Mouse (Mus musculus) embryo, embryonic 9.5 days (tissue): ENCODE measurements at regions not wholly inside any gene's neighbourhood (a gene's known extent, or its start where the extent isn't known, plus 50 kb on each side); places are given as distances from the start of the nearest gene placed in this dataset.
"Not testable (repeated sequence)": the region's sequence is repeated elsewhere in the genome, so short reads cannot be mapped to it uniquely, and the experiment has no call there.

ENCODE experiments used
- DNase-seq: peaks from one replicate; pipeline ENCODE4 v3.0.0-alpha.2; 2017; ENCODE audit errors: extremely low spot score

DNA sequence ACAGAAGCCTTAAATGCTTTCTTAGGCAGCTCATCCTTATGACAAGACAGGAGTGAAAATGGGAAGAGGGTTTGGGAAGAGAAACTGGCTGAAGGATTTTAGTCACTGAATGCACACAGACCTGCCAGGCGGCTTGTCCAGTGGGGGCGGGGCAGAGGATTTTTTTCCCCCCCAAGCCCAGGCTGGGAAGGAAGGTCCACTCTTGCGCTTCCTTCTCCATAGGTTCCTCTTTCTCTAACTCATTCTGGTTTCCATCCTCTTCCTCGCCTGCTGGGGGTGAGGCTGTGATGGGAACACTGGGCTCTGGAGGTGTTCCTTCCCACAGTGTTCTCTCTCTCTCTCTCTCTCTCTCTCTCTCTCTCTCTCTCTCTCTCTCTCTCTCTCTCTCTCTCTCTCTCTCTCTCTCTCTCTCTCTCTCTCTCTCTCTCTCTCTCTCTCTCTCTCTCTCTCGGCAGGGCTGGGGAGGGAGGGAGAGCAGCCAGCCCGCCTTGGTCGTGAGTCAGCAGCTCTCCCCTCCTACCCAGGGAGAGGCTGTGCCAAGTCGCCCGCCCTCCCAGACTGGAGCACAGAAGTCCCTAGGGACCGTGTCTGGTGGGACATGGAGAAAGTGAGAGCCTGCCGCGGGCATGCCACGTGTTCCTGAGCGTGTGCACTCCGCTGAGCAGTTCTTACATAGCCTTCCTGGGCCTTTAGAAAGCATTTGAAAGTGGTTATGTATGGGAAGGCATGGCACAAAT, 150.0 kb downstream of the Kcnrg start:
- DNase-seq, result peak; percentile 46

DNA sequence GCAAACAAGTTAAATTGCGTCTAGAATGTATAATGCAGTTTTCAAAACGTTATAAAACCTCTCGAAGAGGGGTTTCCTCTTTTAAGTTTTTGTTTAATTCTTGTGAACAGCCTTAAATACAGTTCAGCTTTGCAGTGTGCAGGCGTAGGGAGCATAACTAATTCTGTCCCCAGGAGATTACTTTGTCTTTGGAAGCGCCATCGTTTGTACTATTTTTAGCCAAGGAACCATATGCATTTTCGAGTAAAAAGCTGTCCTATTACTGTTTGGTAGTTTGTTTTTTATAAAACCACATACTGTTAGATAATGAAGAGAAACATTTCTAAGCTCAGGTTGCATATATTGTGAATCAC, 150.5 kb downstream of the Kcnrg start:
- no peak for DNase-seq

DNA sequence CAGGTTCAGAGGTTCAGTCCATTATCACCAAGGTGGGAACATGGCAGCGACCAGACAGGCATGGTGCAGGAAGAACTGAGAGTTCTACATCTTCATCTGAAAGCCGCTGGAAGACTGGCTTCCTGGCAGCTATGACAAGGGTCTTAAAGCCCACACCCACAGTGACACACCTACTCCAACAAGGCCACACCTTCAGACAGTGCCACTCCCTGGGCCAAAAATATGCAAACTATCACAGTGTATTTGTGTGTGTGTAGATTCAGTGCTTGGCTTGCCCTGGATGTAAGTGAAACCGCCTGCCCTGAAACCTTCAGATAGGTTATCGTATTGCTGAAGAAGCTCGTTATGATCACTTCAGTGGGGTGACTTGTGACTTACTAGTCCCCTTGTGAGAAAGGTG, 151.3 kb downstream of the Kcnrg start:
- DNase-seq, result no peak

DNA sequence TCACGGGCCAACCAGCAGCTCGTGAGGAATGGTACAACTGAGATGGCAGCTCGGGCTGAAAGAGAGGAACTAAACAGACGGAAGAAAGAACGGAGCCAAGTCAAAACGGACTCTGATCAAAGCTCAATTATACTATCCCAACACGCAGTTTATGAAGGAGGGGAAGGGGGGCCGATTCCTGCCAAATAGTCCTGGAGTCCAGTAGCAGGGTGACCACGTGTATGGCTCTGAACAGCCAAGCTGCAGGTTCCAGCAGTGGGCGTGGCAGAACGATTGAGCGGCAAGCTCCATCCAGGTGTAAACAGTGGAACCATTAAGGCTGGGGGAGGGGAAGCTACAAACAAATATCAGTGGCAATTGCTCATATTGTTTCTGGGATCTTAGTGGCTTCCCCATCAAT, 152.9 kb downstream of the Kcnrg start:
- not testable (repeated sequence) for DNase-seq

DNA sequence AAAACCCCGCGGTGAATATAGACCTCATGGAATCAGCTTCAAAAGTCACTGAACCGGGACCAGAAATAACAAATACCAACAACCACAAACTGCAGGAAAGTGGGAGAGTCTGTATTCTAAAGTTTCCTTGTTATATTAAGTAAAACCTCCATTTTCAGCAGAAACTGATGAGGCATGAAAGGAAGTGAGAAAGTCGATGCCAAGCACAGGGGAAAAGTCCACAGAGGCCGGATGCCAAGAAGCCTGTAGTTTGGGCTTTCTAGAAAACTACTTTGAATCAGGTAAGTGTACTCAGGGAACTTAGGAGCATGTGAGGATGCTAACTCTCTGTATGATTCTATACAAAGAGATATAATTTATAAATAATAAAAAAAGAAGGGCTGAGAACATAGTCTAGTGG, 154.8 kb downstream of the Kcnrg start:
- no peak for DNase-seq

DNA sequence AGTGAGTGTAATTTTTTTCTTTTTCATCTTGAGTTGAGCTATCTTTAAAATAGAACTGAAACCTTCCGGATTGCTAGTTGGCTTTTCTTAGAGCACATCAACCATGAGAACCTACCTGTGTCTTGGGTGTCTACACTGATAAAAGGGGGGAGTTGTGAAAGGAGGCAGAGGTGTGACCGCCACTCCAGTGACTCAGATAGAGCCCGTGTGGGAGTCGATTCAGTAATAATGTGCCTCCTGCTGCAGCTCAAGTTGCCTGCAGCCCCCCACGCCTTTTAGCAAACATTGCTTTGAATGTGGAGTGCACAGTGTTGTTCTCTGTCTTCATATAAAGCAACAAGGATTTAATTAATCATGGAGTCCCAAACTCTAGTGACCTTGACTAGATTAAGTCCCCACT, 162.6 kb downstream of the Kcnrg start:
- DNase-seq, result no peak

DNA sequence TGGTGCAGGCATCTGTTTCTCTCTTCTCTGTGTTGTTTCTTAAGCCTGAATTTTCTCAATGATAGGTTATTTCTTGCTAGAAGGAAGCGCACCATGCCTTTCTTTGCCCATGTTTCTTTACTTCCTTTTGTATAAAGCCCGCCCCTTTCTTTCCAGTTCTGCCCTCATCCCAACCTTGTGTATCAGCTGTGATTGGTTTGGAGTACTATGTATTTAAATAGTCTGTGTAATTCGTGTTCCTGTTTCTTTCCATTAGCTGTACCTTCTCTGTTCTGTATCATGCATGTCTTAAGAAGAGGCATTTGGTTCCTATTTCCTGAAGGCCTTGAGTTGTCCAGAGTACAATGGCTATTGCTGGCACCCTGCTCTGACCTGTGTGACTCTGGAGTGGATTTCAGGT, 166.9 kb downstream of the Kcnrg start:
- DNase-seq, result no peak

DNA sequence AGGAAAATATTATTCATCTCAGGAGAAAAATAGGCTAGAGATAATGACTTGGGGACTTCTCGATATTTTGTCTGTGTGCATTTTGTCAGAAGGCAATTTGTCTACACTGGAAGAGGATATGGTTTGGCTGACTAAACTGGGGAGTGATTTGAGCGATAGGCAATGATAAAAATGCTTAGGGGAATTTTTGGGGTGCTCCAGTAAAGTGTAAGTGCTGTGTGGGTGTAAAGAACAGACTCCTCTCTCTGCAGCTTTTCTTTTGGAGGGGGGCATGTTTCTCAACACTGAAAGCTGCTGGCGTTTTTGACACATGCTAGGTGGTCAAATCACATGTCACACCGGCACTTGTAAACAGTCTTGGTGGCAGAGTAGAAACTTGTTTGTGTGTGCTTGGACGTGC, 171.4 kb downstream of the Kcnrg start:
- no peak for DNase-seq

DNA sequence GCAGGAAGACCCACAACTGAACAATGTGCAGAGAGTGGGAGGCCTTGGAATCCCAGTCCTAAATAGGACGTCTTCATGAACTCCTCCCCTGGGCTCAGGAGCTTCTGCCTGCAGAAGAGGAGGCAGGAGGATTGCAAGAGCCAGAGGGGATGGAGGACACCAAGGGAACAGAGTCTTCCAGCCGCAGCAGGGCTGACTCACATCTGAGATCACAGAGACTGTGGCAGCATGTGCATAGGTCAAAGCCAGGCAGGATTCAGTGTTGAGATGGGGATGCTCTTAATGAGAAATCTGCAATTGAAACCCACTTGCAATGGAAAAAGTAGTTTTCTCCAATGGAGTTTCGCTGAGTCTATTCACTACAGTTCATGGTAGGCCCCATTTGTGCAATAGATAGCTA, 175.9 kb downstream of the Kcnrg start:
- DNase-seq, result no peak

DNA sequence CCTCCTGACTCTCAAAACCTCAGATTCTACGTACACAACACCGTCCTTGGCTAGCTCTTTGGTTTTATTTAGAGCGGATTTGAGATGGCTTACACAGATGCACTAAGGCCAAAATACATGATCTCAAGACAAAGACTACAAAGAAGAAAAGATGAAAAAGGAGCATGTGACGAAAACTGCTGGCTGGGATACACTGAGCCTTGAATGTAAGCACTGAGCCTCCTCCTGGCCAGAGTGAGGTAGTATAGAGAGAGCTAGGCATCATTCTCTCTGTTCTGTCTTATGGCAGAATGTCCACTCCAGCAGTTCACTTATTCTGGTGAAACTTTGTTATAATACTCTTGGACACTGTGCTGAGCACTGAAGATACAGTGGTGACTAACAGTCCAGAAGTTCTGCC, 177.4 kb downstream of the Kcnrg start:
- no peak for DNase-seq

DNA sequence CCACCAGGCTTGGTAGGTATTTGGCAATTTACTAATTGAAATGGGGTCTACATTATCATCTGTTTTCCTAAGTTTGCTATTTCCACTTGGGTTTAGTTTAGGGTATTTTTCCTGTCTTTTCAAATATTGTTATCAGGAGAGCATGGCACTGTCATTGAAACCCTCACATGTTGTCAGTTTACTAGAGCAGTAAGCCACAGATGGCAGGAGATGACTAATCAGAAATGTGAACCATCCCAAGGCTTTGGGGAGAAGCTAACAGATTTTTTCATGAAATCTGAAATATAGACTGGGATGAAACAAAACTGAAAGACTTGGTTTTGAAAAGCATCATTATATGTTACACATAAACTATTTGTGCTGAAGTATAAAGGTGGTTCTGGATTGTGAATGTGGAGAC, 178.8 kb downstream of the Kcnrg start:
- DNase-seq, result no peak

DNA sequence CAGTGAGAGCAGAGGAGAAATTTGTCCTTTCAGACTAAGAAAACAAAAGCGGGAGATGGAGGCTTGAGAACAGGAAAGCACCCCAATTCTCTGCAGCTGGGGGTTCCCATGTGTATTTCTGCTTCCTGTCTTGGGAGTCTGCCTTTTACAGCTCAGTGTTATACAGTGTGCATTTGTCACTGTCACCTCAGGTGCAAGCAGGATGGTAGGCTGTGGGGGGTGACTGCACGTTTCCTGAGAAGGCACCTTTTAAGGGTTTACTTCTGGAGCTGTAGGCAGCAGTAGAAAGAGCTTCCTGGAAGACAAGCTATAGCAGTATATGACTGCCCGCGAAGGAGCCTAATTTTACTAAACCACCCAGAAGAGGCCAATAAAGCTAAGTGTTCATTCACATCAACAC, 180.5 kb downstream of the Kcnrg start:
- DNase-seq, result no peak

DNA sequence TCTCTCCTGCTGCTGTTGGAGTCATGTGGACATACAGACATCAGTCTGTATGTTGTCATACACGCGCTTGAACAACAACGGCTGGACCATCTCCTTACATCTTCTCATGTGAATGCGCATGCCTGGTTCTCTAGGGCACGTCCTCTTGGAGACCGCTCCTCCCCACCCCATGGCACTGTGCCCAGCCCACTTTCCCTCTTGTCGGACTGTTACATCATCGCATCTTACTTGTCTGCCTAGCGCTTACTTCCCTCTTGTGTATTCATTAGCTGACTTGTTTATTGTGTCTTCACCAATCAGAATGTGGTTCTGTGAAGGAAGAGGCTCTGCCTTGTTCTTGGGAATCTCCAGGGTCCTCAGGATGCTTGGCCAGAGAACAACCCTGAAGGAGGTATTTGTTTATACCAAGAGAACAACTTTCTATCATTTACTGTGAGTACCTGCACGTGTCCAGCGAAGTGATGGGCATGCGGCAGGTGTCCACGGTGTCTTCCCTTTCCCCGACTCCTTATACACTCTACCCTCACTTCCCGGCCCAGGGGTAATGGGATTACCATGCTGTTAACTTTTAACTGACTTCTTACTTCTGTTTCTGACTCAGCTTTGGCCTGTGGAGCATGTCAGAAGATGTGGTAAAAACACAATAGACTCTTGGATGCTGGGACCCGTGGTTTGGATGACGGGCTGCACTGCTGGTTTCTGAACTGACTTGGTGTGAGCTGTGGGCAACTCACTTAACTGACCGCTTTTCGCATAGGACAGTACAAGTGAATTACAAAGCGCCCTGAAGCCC, 181.9 kb downstream of the Kcnrg start:
- DNase-seq, result no peak

DNA sequence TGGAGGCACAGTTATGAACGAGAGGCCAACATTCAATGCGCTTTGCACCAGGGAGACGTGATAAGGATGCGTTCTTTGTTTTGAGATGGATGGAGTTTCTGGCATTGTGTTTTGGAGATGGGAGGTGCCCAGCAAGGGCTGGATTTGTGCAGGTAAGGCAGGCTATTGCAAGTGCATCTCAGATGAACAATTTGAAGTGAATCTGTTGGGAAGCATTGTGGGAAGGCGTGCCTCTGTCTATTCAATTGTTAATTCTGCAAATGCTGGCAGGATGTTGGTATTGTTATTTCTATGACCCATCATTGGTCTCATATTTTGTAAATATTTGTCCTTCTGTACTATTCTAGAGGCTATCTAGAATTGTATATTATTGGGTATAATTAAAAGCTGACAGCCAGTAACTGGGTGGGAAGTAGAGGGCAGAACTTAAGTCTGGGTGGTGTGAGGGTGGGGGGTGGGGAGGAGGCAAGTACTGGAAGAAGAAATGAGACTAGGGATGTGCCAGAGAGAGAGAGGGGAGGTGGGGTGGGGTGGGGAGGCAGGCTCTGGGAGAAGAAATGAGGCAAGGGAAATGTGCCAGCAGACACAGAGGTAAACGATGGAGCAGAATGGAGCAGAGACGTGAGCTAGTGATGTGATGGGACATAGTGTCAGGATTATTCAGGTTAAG, 188.9 kb downstream of the Kcnrg start:
- no peak for DNase-seq

DNA sequence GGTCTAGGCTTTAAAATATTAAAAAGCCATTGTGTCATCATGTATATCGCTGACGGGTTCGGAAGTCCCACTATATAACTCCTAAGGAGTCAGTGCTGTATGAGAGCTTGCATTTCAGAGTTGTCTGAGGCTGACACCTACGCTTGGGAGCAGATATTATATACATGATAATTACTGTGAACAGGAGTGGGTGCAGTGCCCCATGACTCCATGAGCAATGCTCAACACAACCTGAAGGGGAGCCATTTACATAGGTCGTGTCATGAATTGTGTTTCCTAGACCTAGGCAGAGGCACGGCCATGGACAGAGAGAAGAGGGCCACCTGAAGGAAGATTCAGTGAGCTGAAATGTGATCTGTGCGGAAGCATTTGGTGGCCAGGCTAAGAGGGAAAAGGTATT, 189.4 kb downstream of the Kcnrg start:
- DNase-seq, result no peak

DNA sequence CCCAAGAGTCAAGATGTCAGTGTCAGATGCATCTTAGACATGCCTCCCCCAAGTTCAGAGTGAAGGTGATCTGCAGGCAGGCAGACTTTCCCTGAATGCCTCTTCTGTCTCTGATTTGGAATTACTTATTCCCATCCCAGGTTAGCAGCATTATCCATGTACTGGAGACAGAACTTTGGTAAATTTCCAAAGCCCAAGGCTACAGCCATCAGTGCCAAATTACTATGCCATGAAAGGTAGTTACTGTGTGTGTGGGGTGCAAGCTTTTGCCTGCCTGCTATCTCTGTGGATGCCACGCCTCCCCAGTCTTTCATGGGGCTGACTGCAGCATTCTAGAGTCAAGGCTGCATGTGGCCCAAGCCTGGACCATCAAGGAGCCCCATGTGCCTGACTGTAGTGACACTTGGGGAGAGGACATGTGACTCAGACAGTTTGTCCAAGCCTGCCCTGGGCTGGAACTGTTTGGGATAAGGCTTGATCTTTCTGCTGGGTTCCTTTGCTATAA, 196.2 kb downstream of the Kcnrg start:
- no peak for DNase-seq

DNA sequence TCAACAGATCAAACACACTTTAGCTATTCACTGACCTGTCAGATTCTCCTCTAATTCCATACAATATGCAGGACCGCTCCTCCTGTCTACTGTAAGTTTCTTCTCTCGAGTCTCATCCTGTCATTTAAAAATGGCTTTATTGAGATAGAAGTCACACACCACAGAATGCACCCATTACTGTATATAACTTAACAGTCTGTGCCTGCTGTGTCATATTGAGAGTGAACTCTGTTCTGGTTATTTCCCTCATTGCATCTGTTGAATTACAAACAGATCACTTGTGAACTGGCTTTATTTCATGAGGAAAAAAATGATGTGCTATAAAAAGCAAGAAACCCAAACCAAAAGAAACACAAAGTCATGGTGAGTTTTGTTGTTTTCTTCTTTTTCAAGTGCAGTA, 198.2 kb downstream of the Kcnrg start:
- no peak for DNase-seq

DNA sequence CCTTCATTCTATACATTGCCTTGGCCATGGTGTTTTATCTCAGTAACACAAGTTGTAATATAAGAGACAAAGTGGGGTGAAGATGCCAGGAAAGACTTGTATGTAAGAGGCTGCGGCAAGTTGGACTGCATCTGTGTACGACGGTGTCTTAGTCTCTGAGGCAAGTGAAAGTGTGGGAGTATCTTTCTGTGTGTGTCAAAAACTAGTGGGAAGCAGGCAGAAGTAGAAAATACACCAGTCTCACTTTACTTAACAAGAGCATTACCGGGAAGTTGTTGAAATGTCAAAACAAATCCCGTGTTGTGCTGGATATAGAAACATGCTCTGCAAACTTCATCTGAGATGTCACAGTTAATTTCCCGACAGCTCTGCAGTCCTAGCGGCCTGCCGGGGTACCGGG, 200.9 kb downstream of the Kcnrg start:
- DNase-seq, result no peak

DNA sequence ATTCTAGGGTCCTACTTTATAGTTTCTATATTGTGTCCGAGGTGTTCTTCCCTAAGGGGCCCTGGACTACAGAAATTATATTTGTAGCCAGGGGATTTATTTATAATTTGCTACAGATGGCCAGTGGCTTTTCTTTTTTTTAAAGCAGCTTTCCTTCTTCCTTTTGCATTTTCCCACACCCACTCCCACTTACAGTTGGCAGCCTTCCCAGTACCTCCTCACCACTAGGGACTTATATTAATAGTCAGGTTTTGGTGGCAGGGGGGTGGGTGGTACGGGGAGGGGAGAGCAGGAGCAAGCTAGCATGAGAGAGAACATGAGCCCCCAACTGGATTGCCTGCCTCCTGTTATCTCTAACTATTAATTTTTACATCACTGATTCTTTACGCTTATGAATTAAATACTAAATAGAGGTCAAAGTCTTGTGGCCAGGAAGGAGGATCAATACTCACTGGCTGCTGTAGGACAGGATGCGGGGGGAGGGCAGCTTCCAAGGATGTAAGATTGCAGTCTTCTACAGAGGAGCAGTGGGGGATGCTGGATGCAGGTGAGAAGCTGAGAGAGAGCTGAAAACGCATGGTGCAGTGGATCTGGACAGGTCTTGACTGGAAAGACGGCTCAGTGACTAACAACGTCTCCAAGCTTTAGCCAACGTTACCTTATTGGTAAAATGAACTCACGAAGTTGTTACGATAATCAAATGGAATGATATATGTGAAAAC, 202.6 kb downstream of the Kcnrg start:
- no peak for DNase-seq

DNA sequence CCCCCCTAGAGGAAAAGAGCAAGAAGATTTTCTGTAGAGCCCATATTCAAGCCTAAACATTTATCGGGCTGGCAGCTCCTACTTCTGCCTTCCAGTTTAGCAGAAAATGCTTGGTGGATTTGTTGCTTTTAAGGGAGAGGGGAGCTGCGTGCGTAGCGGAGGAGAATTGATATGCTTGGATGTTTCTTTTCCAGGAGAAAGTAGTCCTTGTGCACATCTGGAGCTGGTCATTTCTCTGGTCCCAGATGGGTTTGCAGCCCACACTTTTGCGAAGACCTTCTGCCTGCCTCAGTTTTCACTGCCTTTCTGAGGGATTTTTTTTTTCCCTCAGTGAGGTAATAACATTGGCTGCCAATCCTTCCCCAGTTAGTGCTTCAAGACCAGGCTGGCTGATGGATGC, 203.6 kb downstream of the Kcnrg start:
- no peak for DNase-seq

DNA sequence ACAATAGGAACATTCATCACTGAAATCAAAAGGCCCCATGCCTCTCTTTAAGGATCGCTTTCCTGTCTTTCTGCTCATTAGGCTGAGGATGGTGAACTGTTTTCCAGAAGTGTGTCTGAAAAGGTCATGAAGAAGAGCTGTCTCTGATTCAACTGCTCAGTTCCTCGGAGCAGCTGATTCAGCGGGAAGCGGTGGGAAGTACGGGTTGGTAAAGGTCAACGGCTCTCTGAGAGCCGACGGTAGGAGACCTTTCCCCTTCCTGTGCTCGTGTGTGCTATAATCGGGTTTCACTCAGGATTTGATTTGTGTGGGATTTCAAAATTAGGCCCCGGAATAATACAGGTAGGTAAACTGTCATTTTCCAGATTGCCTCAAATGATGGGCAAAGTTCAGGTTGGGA, 210.5 kb downstream of the Kcnrg start:
- DNase-seq, result no peak

DNA sequence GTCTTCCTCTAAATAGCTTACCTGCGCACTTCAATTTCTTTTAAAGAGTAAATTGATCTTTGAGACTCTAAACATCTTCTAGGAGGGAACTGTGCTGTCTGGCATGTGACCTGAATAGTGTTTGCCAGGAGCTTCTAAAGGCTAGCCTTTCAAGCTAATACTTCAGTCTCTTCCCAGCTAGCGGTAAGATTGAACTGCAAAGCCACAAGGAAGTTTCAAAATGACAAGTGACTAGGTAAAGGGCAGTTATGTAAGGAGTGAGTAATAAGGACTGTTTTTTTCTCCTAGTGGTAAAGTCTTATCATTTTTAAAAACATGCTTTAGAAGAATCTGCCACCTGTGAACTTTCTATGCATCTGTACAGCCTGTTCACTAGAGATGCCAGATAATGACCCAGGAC, 211.1 kb downstream of the Kcnrg start:
- DNase-seq, result no peak
